Mouse (Mus musculus) granulocyte monocyte progenitor cell, adult 5-6 weeks (primary cell): ENCODE data around the gene Arcn1. TPM values are rescaled to one million over a fixed set of nuclear protein-coding genes. Genes with fewer than 3 reads are reported as not detected.

Source experiments
- ATAC-seq: replicated peaks from 2 replicates; pipeline ENCODE4 v1.8.0; 2016; ENCODE audit warnings: mild to moderate bottlenecking, moderate TSS enrichment, inconsistent platforms; ENCODE audit not compliant: poor library complexity, severe bottlenecking
- total RNA-seq, 2 experiments: library from RNA; stranded (forward) in 1 of 2; stranded (reverse) in 1 of 2; fragments of 200-712, 200-1000 nt in 1 of 2; fragments of >200 nt in 1 of 2; fragmentation: Nextera tagmentation in 1 of 2; gene quantifications; 2 replicates each; pipeline ENCODE4 v1.2.3; 2014 to 2017

The Arcn1 gene
- total RNA-seq, 2 experiments from 2014 or later, result 158 to 201 TPM

- peak; percentile 91 for ATAC-seq
These were observed 46.3 kb downstream of the Arcn1 start for GRCm38 (mm10) chr9:44721154-44721876.

- ATAC-seq, result no peak; the same call in 1 of the 2 replicates
These were observed 47.1 kb downstream of the Arcn1 start for GRCm38 (mm10) chr9:44720358-44721153.

- no peak for ATAC-seq
These were observed 47.9 kb downstream of the Arcn1 start for GRCm38 (mm10) chr9:44719632-44720357.

- no peak for ATAC-seq
These were observed 48.6 kb downstream of the Arcn1 start for GRCm38 (mm10) chr9:44718937-44719631.

- ATAC-seq, result no peak
These were observed 49.8 kb downstream of the Arcn1 start for GRCm38 (mm10) chr9:44717822-44718242.

- no peak for ATAC-seq
These were observed 50.4 kb downstream of the Arcn1 start for GRCm38 (mm10) chr9:44716997-44717821.

- ATAC-seq, result no peak
These were observed 51.8 kb downstream of the Arcn1 start for GRCm38 (mm10) chr9:44715705-44716362.

- ATAC-seq, result no peak
These were observed 52.5 kb downstream of the Arcn1 start for GRCm38 (mm10) chr9:44715109-44715508.

- no peak for ATAC-seq
These were observed 54.1 kb downstream of the Arcn1 start for GRCm38 (mm10) chr9:44713574-44713973.

- no peak for ATAC-seq
These were observed 54.6 kb downstream of the Arcn1 start for GRCm38 (mm10) chr9:44713080-44713479.

GRCm38 (mm10) chr9:44711602-44712001, 56.0 kb downstream of the Arcn1 start:
- no peak for ATAC-seq

GRCm38 (mm10) chr9:44710213-44710612, 57.4 kb downstream of the Arcn1 start:
- no peak for ATAC-seq

- ATAC-seq, result peak; percentile 40; the same call in 1 of the 2 replicates
These were observed 58.0 kb downstream of the Arcn1 start for GRCm38 (mm10) chr9:44709600-44709999.

GRCm38 (mm10) chr9:44708925-44709324, 58.7 kb downstream of the Arcn1 start:
- ATAC-seq, result no peak

GRCm38 (mm10) chr9:44708429-44708765, 59.2 kb downstream of the Arcn1 start:
- peak; percentile 77 for ATAC-seq

- ATAC-seq, result peak; percentile 11; the same call in 1 of the 2 replicates
These were observed 59.8 kb downstream of the Arcn1 start for GRCm38 (mm10) chr9:44707749-44708428.

GRCm38 (mm10) chr9:44699730-44700129, 67.9 kb downstream of the Arcn1 start:
- no peak for ATAC-seq

- ATAC-seq, result no peak
These were observed 68.4 kb downstream of the Arcn1 start for GRCm38 (mm10) chr9:44699196-44699595.
